Mouse (Mus musculus): ENCODE data around the gene Kcng1.

Kcng1 gene

DNA sequence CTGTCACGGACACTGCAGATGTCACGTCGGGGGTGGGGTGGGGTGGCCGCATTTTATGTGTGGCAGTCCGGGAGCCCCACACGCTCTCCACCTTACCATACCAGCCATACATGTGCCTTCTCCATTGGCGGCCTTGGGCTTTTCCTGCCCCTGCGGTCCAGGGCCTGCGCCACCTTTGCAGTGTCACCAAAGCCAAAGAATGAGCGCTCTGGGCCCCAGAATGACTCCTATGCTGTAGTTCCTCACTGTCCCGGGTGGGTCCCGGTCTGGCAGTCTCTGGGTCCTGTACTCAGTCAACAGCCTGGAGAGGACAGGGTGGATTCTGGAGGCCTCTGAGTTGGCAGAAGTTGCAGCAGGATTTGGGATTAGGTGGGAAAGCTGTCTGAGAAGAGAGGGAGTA, at the start of gene Kcng1:
Gene Kcng1, minus strand, starts transcription at position 155 of the 400 bp plus-strand sequence.
- no peak for DNase-seq

DNA sequence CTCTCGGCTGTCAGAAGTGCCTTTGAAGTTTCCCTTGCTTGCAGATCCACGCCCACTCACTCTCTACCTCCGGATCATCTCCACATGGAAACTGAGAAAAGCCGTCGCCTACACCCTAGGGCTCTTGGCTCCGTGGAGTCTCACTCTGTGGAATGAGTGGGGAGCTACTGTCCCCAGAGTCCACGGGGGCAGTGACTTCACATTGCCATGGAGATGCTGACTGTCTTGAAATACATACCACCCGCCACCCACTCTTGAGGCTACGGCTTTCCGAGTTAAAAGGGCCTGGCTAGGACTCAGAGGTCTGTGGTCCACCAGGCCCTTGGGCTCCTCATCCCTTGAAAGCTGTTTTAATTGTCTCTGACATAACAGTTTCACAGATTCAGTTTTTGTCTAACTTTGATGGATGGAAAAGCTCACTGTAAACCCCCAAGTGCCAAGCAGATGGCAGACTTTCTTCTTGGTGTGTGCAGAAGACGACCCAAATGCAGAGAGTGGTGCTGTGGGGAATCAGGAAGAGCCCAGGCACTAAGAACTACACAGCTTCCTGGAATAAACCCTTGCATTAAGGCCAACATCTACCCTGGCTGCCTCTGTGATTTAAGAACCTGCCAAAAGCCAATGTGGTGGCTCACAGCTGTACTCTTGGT, 49.0 kb upstream of the Kcng1 start:
- peak; percentile 54 for DNase-seq

DNA sequence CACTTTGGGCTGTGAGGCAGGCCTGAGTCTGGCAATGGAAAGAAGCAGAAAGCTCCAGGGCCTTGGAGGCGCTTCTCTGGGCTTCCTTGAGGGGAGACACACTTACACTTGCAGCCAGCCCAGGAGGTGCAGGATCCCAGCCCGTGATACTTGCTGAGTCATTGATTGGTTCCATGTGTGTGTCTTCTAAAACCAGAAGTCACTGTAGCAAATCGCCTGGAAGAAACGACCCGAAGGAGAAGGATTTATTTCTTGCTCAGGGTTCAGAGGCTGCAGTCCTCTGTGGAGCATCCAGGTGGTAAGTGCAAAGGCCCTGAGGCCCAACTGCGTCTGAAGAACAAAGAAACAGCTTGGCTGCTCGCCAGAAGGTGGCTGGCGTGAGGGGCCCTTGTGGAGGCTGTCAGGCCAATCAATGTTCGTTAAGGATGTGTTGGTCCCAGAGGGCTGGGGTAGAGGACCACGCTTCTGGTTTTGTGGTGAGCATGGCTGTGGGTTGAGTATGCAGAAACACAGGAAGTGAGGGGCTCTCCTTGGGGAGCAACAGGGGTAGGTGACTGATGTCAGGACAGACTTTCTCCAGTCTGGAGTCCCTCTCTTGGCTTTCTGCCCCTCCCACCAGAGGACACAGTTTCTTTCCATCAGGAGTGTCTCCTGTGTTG, 40.3 kb upstream of the Kcng1 start:
- no peak for DNase-seq

DNA sequence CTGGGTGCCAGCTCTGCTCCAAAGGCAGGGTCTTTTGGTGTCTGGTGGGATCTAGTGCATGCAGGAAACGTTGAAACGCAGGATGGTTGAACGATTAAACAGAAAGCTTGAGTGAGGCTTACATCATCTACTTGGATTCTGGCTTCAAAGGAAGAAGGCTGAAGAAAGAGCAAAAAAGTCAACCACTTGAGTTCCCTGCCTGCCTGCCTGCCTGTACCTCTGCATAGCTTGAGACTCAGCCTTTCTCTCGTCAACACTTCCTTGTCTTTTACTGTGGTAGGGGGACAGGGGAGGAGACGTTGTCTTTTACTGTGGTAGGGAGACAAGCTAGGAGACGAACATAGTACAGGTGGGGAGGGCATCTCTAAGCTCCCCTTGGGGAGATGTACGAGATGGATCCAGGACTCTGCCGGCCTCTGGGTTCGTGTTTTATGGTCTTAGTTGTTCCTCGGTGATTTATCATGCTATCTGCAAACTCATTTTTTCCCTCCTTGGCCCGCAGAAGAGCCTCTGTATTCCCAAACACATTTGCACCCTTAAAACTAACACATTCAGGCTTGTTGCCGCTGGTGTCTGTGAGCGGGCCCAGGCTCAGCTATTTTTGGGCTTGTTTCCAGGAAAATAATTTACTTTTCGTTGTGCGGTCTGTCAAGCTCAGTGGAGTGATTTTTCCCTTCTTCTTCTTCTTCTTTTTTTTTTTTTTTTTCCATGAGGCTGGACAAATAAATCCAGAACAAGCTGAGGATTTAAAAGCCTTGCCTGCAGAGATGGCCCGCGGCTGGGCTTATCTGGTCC, 39.0 kb upstream of the Kcng1 start:
- DNase-seq: no peak

DNA sequence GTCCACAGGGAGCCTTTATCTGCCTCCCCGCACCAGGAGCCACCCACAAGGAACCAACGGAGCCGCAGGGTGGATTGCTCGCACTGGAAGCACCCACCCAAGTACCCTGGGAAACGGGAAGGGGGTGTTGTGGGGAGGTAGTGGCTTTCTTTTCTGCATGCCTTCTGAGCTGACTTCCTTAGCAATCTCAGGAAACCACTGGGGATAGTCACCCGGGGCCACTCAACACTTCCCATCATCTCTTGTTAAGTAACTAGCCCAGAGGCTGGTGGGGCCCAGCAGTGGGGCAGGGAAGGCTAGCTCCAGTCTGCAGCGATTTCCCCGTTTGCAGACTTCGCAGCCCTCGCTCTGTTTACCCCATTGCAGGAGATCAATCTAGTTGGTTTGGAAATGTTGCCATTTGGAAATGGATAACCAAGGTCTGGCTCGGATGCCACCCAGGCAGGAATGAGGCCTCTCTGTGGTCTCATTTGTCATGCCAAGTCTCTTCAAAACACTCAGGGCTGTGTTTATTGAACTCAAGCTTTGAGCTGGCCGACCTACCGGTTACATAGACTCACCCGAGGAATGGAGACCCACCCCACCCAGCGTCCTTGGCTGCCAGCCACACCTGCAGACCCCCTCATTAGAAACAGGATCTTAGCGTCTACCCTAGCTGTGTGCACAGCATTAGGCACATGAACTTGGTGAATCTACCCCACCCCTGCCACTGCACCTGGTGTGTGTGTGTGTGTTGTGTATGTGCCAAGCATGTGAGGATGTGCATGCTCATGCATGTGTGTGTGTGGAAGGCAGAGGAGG, 33.3 kb upstream of the Kcng1 start:
- no peak for DNase-seq

DNA sequence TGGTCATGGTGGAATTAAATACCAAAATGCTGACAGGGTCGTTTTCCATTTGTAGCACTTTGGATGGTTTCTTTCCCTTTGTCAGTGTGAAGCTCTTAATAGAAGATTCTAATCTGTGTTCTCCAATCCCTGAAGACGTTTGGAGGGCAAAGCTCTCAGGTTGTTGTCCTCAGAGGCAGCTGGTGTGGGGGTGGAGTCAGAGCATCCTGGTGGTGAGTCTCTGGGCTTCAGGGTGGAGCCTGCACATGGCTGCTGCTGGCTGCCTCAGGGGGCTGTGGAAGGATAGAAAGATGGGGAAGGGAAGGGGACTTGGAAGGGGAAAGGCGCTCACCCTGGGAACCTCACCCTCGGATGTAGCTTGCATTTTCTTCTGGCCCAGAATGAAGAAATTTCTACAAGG, 31.0 kb upstream of the Kcng1 start:
- DNase-seq: no peak

DNA sequence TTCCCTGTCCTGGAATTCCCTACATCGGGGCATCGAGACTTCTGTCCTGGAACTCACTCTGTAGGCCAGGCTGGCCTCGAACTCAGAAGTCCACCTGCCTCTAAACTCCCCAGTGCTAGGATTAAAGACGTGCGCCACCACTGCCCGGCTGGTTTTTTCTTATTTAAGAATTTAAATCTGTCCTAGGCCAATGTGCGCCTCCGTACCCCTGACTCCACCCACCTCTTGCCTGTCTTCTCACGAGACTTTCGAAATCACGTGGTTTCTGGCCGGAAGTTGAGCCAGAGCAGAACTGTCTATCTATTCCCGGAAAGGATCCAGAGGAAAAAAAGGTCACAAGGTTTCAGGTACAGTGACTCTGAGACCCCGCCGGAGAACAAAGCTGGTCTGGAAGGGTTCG, 29.5 kb upstream of the Kcng1 start:
- DNase-seq: no peak

DNA sequence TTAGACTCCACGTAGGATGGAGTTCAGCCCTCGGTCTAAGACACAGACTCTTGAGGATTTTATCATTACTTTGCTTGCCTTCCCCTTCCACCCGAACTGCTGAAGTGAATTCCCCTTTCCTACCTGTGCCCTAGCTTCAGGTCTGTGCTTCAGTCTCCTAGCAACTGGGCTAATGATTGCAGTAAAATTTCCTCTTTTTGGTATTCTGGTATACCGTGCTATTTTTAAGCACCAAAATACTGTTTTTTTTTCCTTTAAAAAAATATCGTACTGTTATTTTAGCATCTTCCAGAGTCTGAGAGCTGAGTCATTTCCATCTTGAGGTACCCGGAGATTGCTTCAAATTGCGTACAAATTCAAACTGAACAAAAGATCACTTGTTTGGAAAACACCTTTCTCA, 27.4 kb upstream of the Kcng1 start:
- no peak for DNase-seq

DNA sequence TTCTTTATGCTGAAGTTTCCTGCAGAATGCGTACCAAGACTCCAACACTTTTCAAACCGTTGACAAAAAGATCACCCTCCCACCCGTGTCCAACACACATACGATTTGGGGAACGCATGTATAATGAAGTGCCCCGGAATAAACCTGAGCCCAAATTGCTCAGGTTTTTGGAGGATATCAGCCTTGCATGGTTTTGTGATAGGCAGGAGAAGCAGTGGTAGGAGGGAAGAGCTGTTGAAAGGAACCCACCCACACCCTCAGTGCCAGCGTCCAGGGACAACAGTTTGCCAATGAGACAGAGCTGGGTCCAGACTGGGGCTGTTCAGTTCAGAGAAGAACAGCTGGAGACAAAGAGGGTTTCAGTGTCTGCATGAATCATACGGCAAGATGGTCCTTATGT, 18.1 kb upstream of the Kcng1 start:
- DNase-seq: no peak

DNA sequence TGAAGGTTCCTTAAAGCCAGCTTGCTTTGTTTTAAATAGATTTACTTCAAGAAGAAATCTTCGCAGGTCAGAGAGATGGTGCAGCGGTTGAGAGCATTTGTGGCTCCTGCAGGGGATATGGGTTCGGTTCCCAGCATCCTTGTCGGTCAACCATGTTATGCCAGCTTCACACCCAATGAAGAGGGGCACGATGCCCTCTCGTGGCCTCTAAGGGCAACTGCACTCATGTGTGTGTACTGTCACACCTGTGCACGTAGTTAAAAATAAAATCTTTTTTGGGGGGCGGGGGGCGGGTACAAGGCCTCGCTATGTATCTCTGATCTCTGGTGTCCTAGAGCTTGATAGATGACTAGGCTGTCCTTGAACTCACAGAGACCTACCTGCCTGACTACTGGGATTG, 15.0 kb upstream of the Kcng1 start:
- no peak for DNase-seq

DNA sequence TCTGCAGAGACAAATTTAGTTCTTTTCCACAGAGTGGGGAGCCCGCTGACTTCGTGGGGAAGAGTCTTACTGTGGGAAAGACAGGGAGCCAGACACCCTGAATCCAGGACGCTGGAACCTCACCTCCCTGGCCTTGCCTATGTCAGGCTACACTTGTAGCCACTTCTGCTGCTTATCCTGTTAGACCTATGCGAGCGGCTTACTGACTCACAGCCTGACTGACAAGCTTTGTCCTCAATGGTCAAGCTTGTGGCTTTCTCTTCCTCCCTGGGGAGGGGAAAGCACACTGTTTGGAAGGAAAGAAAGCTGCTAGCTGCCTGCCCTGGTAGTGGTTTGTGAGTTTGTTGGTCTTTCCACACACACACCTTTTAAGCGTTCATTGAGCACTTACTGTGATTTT, 11.0 kb upstream of the Kcng1 start:
- no peak for DNase-seq

DNA sequence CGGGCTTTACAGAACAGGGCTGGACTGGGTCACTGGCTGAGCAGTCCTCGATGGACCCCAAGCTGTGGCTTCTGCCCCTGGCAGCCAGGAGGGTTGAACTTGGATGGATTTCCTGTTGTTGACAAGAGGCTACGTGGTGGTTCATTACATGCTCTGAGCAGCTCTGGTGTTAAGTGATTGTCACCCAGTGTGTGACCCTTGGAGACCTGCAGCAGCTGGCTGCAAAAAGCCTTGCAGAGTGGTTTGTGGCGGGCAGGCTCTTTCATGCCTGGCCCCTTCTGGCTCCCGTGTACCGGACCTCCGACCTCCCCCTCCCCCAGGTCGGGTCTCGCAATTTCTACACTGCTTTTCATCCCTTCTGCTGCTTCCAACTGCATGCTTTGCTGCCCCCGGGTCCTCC, 10.5 kb upstream of the Kcng1 start:
- no peak for DNase-seq

DNA sequence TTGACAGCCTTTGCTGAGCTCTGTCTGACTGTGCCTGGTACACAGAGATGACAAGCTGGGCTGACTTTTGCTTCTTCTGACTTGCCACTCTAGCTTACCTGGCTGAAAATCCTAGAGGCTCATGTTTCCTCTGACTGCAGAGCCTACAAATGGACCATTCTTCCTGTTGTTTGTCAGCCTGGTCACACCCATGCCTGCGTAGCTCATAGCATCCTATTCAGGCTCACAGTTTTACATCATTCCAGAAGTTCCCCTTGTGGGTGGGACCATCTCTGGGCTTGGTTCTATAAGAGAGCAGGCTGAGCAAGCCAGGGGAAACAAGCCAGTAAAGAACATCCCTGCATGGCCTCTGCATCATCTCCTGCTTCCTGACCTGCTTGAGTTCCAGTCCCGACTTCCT, 8.3 kb upstream of the Kcng1 start:
- no peak for DNase-seq

DNA sequence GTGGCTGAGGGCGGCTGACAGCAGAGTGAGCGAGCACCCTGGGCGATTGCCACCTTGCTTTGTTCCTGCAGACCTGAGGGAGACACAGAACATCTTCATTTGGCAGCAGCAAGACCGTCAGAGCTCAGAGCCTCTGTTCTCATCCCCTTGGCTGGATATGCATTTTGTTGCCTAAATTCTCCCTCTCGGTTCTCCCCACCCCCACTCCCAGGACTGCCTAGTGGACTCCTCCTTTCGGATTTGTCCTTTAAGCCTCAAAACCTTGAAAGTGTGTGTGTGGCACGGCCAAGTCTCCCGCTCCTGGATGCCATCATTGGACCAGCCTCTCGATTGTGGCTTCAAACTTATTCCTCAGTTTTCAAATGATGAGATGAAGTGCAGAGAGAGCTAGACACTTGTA, 7.5 kb upstream of the Kcng1 start:
- DNase-seq: no peak

DNA sequence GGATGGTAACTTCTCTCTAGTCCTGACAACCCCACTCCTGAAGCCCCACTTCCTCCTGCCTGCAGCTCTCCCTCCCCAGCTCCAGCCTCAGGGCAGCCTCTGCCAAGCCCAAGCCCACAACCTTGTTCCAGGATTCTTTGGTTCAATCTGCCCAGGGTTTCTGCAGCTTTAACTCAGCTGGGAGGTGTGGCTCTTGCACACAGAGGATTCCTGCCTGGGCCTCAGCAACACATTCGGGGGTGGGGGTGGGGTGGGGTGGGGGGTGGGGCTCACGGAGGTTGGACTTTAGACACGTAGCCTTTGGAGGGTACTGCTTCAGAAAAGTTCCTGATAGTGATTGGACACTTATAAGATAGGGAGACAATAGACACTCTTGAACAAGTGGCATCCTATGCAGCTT, 5.5 kb upstream of the Kcng1 start:
- DNase-seq: no peak

DNA sequence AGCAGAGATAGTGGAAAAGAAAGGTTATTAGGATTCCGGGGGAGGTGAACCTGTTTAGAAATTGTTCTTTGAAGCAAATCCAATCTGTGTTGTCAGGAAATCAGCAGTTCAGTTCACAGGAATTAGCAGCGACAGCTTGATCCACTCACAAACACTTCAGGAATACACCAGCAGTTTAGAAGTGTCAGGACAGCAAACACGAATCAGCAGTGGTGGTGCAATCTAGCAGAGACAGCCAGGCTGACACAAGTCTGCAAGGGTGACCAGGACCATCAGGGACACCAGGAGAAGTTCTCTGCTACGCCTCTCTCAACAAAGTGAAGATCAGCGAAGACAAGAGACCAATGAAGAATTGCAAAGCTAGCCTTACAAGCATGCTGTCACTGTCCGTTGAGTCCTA, 3.6 kb upstream of the Kcng1 start:
- no peak for DNase-seq

DNA sequence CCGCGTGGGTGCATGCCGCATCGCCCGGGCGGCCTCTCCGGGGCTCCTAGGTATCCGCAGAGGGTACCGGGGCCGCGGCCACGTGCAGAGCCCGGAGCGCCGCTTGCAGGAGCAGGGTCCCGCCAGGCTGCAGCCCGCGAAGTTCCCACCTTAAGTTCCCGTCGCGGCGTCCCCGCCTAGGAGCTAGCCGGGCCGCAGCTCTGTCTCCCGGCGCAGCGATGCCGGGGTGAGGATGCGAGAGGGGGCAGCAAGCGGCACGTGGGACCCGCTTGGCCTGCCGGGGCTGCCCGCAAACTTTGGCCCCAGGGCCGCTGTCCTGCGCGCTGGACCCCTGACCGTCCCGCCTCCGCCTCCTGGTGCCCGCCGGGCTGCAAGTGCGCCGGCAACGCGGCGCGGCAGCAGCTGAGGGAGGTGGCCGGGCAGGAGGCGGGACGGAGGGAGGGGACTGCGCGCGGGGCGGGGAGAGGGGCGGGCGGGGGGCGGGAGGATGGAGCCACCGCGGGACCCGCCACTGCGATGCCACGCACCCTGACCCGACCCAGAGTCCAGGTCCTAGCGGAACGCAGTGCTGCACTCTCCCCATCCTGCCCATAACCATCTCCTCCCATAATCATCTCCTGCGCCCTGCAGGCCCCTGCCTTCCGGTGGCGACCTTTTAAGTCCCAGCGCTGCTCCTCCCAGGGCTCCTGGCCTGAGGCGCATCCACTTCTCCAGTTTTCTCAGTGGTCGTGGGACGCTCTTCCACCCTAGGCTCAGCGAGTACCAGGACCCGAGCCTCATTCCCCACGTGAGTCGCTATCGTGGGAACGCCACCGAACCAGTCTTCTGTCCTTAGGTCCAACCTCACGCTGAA, 581 bp downstream of the Kcng1 start:
- peak; percentile 52 for DNase-seq

DNA sequence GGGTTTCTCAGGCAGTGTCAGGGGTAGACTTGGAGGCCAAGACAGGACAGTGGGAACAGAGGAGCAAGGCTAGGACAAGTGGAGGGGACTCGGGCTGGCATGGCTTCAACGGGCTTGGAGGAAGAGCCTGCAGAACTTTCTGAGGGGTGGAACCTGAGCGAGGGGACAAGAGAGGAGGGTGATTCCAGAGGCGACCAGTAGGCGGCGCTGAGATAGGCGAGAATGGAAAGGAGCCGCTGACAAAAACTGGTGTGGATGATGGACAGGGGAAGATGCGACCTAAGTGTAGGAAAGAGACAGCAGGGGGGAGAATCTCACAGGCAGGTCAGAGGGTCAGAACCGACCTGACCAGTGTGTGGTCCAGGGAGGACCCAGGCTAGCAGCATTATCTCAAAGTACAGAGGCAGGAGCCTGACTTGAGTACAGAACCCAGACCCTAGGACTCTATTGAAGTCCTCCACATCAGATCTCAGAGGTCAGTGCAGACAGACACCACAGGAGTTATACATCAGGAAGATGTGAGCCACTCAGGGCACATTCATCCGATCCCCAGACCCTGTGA, 7.1 kb downstream of the Kcng1 start:
- peak; percentile 64 for DNase-seq

DNA sequence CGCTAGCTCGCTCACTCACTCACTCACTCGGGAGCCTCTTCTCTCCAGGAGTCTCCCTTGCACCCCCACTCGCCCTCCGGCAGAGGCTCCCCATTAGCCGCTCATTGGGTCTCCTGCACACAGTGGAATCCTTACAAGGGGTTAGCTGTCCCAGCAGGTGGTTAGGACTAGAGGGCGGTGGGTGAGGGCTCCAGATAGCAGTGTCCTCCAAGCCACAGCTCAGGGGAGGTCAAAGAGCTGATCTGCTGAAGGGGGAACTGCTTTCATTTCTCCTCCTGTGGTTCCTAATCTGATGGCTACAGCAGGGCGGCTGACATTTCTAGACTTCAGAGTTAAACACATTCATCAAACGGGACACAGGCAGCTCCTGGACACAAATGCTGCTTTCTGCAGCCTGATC, 8.1 kb downstream of the Kcng1 start:
- no peak for DNase-seq

DNA sequence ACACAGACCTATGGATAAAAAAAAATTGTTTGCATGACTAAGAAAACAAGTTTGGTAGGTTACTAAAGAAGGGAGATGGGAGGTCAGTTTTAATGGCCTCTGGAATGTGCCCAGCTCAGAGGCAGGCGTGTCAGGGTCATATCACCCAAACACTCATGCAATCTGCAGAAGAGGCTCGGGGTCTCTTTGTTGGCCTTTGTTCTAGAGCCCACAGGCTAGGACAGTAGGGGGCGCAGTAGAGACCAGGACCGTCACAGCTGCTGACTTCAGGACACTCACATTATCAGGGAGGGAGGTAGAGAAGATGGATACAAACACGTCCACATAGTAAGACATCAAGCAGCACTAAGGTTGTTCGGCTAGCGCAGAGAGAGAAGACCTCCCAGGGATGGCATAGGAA, 13.5 kb downstream of the Kcng1 start:
- no peak for DNase-seq

DNA sequence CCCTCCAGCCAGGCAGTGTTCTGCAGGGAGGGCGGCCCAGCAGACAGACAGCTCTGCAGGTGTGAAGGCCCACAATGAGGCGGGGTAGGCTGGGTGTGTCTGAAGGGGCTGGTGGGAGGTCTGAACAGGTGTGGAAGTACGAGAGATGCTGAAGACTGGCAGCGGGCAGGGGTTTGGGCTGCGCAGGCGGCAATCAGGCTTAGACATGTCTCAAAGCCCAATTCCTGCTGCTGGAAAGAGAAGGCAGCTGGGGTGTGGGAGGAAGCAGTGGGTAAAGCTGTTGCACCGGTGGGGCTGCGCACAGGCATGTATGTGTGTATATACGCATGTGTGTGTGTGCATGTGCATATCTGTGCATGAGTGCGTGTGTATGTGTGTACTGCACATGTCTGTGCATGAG, 20.6 kb downstream of the Kcng1 start:
- DNase-seq: peak; percentile 76

DNA sequence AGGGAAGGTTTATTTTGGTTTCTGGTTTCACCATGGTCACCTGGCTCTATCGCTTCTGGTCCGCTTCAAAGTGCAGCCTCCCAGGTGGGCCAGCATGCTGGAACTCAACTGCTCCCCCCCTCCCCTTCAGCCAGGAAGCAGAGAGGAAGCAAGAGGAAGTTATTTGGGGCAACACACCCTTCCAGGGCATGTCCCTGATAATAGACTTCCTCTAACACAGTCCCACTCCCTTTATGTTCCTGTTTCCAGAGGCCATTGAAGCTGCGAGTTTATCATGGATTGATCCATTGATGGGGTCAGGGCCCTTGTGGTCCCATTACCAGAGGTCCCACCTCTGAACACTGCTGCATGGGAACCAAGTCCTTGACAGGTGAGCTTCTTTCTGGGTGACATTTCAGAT, 21.4 kb downstream of the Kcng1 start:
- DNase-seq: no peak

Data from right cerebral cortex, postnatal 25 days (tissue).